Mouse (Mus musculus): Measurements from ENCODE around the gene Pias3.
"Not testable (repeated sequence)": the region's sequence is repeated elsewhere in the genome, so short reads cannot be mapped to it uniquely, and the experiment has no call there.

The Pias3 gene

GRCm38 (mm10) chr3:96684822-96685156, 11.4 kb upstream of the Pias3 start:
- in situ Hi-C loops (cut with MboI, MseI): no loop called here

- in situ Hi-C loops (cut with MboI, MseI): not testable (repeated sequence)
These were observed 10.1 kb upstream of the Pias3 start for GRCm38 (mm10) chr3:96686057-96686456.

DNA sequence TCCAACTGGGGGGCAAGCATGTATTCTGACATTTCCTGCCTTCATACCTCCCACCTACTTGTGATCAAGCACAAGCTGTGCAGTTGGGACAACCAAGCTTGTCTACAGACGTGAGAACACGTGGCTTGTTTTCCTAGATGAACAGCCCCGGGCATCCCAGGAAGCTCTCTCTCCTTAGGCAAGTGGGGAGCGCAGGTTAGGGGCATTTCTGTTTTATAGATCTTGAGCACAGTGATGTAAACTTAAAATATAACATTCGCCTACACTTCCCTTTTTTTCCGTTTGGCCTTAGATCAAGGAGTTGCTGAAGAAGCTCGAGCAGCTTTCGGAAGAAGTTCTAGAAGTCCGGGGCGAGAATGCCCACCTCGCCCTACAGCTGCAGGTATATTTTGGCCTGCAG, 7.3 kb upstream of the Pias3 start:
- in situ Hi-C loops (cut with MboI, MseI): no loop called here

DNA sequence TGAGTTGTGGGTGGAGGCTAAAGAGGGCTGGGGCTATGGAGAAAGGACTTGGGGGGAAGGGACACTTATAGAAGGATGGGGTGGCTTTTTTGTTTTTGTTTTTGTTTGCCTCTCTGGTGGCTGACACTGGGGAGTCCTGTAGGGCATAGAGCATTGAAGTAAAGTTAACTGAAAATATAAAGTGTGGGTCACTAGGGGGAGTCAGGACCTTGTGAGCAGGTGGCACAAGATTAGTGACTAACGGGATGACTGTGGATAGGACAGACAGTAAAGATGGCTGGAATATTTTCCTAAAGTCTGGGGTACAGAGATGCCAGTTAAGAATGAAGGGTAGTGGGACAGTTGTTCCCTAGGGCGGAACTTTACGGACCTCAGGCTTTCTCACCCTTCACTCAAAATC, 5.9 kb upstream of the Pias3 start:
- in situ Hi-C loops (cut with MboI, MseI): no loop called here

DNA sequence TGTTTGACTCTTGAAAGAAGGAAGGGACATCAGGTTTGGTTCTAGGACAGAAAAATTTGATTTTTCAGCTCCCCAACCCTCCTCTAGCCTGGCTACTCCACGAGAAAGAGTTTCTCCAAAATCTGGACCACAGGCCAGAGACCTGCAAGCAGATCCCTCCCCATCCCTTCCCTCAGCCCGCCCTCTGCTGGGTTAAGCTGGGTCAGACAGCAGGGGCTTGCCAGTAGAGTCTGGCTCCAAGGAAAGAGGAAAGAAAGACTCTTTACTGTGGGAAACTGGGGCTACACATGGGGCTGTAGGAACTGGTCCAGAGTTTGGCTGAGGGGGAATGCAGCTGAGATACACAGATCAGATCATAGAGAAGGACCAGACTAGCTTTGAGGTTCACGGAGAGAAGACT, 3.7 kb upstream of the Pias3 start:
- in situ Hi-C loops (cut with MboI, MseI): no loop called here

- in situ Hi-C loops (cut with MboI, MseI): no loop called here
These were observed 2.6 kb upstream of the Pias3 start for GRCm38 (mm10) chr3:96693579-96693978.

DNA sequence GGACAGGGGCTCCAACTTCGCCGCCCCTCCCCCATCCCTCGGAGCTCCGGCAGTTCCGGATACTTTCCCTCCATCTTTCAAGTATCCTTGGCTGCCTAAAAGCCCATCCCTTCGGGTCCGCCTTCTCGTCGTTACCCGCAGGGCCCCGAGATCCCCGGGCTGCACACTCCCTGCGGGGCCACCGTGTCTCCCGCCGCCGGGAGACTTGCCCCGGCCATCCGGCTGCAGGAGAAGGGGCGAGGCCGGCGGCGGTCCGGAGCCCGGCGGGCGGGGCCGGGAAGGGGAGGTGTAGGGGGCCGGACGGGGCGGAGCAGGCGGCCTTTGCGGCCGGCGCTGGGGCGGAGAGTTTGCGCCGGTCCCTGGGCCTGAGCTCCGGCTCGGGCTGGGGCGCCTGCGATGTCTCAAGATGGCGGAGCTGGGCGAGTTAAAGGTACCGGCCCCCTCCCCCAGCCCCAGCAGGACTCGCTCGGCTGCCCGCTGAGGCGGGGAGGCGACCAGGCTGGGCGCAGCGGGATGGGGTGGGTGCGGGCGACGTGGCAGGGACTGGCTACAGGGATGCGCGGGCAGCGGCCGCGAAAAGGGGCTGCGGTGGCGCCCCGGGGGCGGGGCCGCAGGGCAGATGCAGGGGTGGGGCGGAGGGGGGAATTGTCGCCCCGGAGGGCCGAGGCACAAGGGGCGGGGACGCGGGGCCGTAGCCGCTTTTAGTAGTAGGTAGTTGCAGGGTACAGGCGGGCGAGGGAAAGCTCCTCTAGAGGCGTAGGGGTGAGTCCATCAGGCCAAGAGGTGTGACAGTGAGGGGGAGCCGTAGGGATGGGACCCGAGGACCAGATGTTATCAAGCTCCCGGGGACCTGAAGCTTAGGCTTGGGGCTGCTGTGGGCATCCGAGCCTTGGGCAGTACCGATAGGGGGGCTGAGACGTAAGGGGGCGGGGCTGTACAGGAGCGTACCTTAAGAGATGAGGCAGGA, 865 bp downstream of the Pias3 start:
- in situ Hi-C loops (cut with MboI, MseI): no loop called here

DNA sequence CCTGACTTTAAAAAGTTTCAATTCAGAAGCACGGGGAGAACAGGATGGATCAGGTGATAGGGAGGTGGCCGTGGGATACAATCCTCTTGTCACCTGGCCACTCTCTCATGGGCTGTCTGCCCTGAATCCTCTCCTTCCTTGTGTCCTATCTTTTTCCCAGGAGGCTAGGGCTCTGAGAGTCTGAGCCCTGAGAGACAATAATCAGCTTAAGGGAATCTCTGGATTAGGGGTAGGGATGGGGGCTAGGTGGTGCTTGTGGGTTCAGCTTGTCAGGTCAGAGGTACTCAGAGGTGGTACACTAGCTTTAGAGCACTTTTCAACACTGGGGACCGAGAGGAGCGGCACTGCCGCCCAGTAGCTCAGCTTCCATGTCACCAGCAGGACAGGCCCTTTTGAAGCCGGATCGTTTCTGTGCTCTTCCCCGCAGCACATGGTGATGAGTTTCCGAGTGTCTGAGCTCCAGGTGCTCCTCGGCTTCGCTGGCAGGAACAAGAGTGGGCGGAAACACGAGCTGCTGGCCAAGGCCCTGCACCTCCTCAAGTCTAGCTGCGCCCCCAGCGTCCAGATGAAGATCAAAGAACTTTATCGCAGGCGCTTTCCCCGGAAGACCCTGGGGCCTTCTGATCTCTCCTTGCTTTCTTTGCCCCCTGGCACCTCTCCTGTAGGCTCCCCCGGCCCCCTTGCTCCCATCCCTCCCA, 3.0 kb downstream of the Pias3 start:
- in situ Hi-C loops (cut with MboI, MseI): no loop called here

- in situ Hi-C loops (cut with MboI, MseI): no loop called here
These were observed 4.2 kb downstream of the Pias3 start for GRCm38 (mm10) chr3:96700376-96700775.

GRCm38 (mm10) chr3:96701003-96701402, 4.8 kb downstream of the Pias3 start:
- in situ Hi-C loops (cut with MboI, MseI): no loop called here

DNA sequence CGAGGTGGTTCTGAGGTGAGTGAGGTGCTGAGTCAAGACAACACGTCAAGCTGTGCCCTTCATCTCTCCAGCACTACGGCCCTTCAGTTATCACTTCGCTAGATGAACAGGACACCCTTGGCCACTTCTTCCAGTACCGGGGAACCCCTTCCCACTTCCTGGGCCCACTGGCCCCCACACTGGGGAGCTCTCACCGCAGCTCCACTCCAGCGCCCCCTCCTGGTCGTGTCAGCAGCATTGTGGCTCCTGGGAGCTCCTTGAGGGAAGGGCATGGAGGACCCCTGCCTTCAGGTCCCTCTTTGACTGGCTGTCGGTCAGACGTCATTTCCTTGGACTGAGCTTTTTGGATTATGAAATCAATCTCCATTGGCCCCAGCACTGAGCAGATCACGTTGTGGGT, 8.6 kb downstream of the Pias3 start:
- in situ Hi-C loops (cut with MboI, MseI): no loop called here

DNA sequence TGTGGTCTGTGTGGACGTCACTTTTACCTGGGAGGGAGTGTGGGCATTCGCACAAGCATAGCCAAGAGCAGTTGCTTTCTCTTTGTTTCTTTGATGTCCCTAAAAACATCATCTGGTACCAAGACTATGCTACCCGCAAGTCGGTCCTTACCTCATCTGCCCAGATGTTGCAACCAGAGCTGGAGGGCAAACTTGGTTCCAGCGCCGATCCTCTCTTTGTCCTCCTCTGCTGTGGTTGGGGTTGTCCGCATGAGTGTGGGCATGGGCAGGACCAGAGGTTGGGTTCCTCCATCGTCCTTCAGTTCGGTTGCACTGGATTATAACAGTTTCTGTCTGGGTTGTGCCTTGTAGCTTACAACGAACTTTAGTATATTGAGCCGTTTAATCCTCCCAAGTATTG, 10.0 kb downstream of the Pias3 start:
- in situ Hi-C loops (cut with MboI, MseI): no loop called here

- in situ Hi-C loops (cut with MboI, MseI): no loop called here
These were observed 10.8 kb downstream of the Pias3 start for GRCm38 (mm10) chr3:96706984-96707383.

DNA sequence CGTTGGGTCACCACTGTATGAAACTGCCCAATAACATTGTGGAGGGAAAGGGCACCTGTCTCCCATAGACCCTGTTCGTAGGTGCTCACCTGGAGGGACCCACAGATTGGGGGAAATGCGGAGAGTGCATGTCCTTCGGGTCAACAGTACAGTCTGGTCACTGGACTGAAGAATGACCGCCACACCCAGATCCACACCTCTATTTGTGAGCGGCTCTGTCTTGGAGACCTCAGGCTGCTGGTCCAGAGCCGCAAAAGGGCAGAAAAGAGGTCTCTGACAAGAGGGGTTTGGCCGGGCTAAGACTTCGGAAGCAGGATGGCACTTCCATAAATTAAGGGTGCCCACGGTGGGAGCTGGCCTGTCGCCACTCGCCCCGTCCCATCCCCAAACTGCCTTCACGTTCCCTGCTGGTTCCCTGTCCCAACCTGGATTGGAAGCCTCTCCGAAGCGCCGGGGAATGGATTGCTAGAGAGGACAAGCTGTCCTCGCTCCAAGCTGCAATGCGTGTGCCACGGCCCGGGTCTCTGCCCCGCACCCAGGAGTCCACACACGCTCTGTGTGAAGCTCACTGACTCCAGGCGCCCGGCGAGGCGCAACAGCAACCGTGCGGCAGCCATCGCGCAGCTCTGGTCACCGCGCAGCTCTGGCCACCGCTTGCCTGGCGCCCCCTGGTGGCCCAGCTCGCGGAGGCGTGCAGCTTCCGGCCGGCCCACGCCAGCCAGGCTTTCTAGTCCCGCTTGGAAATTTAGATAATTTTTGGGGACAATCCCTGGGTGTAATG, 11.9 kb downstream of the Pias3 start, which contains the start of gene Nudt17:
Nudt17 (minus strand) TSS at position 660 of the 781 bp plus-strand sequence.
- in situ Hi-C loops (cut with MboI, MseI): no loop called here

DNA sequence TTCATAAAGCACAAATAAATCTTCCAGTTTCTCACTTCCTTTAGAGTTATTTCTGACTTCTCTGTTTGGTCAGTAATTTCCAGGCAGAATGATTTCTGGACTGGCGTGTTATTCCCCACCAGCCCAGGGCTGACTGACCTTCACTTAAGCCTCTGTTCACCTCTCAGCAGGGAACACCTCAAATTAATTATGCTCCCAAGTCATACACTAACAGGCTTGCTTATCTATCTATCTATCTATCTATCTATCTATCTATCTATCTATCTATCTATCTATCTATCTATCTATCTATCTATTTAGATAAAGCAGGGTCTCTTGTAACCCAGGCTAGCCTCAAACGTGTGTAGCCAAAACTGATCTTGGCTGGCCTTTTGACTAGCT, 12.5 kb downstream of the Pias3 start:
- in situ Hi-C loops (cut with MboI, MseI): no loop called here

- in situ Hi-C loops (cut with MboI, MseI): no loop called here
These were observed 18.1 kb downstream of the Pias3 start for GRCm38 (mm10) chr3:96714286-96714685.

DNA sequence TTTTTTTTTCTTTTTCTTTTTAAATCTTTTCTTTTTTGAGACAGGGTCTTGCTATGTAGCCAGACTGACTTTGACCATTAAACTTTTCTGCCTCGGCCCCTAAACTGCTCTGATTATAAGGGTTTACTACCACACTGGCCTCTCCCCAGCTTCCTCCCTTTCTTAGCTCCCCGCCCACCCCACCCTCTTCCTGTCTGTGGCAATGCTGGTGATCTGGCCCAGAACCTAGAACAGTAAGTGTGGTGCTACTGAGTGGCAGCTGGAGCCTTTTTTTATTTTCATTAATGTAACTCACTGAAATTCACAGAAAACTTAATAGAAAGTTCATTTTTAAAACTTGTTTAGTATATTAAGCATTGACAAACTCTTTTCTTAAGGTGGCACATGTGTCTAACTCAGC, 19.7 kb downstream of the Pias3 start:
- in situ Hi-C loops (cut with MboI, MseI): no loop called here

- in situ Hi-C loops (cut with MboI, MseI): no loop called here
These were observed 23.0 kb downstream of the Pias3 start for GRCm38 (mm10) chr3:96719173-96719572.

DNA sequence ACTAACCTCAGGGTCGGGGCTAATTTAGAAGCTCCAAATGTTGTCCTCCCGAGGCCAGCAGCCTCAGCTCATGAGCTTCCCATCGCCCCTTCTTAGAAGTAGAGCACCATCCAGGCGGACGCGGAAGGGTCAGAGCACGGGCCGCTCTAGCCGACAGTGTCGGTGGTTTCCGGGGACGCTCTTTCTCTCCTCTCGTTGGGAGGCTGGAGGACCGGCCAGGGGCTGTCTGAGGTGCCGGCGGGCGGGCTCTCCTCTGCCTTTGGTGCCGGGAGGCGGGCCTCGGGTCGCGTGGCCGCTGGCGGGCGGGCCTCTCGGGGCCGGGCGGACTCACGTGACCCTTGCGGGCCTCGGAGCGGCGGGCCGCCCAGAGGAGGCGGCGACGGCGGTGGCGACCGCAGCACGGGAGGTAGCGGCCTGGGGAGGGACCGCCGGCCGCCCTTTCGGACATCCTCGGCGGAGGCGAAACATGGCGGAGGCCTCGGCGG, 31.2 kb downstream of the Pias3 start, which contains the start of the genes Polr3c and Rnf115:
Polr3c (minus strand) TSS at position 286 of the 485 bp plus-strand sequence.
Rnf115 (plus strand) TSS at position 322 of the 485 bp plus-strand sequence.
- in situ Hi-C loops (cut with MboI, MseI): no loop called here

DNA sequence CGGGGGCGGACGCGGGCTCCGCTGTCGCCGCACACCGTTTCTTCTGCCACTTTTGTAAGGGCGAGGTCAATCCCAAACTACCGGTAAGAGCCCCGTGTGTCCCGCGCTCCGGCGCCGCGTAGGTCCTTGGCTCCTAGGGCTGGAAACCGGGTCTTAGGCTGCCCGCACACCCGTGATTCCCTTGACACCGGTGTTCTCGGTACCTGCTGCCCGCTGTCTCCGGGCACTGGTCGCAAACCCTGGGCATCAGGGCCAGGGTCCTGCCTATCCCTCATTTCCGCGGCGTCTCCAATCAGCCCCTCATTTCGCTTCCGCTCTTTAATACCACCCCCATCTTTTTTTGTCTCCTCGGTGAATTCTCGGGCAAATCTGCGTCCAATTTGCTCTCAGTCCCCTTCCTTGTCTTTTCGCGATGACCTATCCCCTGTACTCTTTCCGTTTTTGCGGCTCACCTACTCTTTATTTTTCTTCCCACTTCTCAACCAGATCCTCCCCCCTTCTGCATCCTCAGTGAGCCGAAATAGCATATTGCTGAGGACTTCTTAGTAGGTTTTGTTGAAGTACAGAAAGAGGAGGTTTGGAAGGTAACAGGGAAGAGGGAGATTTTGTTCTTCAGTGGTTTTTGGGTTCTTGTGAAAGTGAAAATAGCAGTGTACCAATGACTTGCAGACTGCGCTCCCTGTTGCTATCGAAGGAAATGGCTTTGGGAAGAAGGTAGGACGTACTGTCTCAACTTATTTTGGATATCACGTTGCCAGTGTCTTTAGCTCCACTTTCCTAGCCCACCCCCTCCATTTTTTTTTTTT, 31.8 kb downstream of the Pias3 start:
- in situ Hi-C loops (cut with MboI, MseI): no loop called here
